Mouse (Mus musculus) C2C12 (cell line): ENCODE results near the gene Ssbp3.

Source experiments
- CEBPB ChIP-seq: IDR thresholded peaks from one replicate; pipeline ENCODE4 v1.6.1; 2011; ENCODE audit warnings: low read depth, mild to moderate bottlenecking, control low read depth, moderate library complexity
- CTCF ChIP-seq: IDR thresholded peaks from one replicate; pipeline ENCODE4 v1.5.1; 2011; ENCODE audit not compliant: control insufficient read depth, insufficient read depth, insufficient read length
- MAX ChIP-seq: IDR thresholded peaks from one replicate; pipeline ENCODE4 v1.6.1; 2011; ENCODE audit warnings: mild to moderate bottlenecking, control low read depth
- MYOG ChIP-seq: IDR thresholded peaks from one replicate; pipeline ENCODE4 v1.6.1; 2011; ENCODE audit not compliant: control insufficient read depth, insufficient read length; ENCODE audit errors: extremely low read depth
- USF1 ChIP-seq: IDR thresholded peaks from one replicate; pipeline ENCODE4 v1.6.1; 2011; ENCODE audit warnings: low read depth, mild to moderate bottlenecking, control low read depth, moderate library complexity

DNA sequence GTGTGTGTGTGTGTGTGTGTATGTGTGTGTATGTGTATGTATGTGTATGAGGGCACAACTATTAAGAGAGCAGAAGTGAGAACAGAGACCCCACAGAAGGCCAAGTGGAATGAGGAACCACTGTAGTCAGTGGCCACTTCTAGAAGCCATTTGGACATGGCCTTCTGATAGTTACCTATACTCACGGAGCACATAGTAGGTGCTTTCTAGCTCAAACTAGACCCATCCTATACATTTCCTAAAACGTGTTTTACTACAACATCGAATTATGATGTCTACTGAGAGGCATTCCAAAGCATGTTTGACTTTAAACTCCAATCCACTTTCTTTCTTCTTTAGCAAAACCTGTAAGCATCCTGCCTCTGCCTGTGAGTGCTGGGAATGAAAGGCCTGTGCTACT, 4.6 kb upstream of the Ssbp3 start:
- TF ChIP-seq CTCF: no peak
- no peak for TF ChIP-seq MYOG
- no peak for TF ChIP-seq USF1
- no peak for TF ChIP-seq CEBPB
- TF ChIP-seq MAX: no peak
